Mouse (Mus musculus) G1E (cell line): ENCODE data around the gene F930015N05Rik.

Experiments
- CTCF ChIP-seq: IDR thresholded peaks from 2 replicates; pipeline ENCODE4 v1.5.1; 2012; ENCODE audit warnings: low read depth, low read length, inconsistent platforms, mixed read lengths
- GATA1 ChIP-seq: IDR thresholded peaks from 2 replicates; pipeline ENCODE4 v1.6.1; 2012; ENCODE audit warnings: borderline replicate concordance, low read length, inconsistent platforms, mixed read lengths
- POLR2AphosphoS5 ChIP-seq: IDR thresholded peaks from 2 replicates; pipeline ENCODE4 v1.6.1; 2012; ENCODE audit warnings: low read depth, low read length, inconsistent platforms; ENCODE audit not compliant: insufficient replicate concordance
- TAL1 ChIP-seq: conservative IDR thresholded peaks from 2 replicates; pipeline ENCODE4 v1.6.1; 2012; ENCODE audit warnings: low read depth, low read length, inconsistent platforms, mixed read lengths

DNA sequence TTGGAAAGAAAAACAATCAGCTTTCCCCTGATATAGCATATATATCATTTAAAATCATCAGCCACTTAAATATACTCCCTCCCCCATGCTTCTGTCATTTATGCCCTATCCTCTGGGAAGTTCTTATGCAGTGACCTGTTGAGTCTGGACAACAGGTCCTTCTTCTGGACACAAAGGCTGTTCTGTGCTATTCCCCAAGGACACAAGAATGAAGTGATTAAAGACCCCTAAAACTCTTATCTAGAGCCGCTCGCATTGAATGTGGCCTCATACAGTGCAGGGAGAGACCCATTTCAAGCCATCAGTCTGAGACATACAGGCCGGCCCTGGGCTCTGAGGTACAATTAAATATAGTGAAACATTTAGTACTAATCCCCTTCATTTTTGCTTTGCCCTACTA lies 1.3 kb upstream of the F930015N05Rik start:
- TF ChIP-seq CTCF (no peak), GATA1 (no peak), POLR2AphosphoS5 (no peak), TAL1 (no peak)
